Mouse (Mus musculus) lung, postnatal 10 days (tissue): ENCODE results near the gene Grn.

Experiments
- DNase-seq: peaks from one replicate; pipeline ENCODE4 v3.0.0; 2021

The Grn gene

GRCm38 (mm10) chr11:102443740-102444139 is 13.6 kb downstream of the Grn start:
- no peak for DNase-seq

- DNase-seq, result no peak
Measured at GRCm38 (mm10) chr11:102444321-102444720, 14.2 kb downstream of the Grn start.

GRCm38 (mm10) chr11:102444781-102445180 is 14.7 kb downstream of the Grn start:
- no peak for DNase-seq

- DNase-seq, result peak; percentile 81
Measured at GRCm38 (mm10) chr11:102445264-102445890, 15.3 kb downstream of the Grn start.

DNA sequence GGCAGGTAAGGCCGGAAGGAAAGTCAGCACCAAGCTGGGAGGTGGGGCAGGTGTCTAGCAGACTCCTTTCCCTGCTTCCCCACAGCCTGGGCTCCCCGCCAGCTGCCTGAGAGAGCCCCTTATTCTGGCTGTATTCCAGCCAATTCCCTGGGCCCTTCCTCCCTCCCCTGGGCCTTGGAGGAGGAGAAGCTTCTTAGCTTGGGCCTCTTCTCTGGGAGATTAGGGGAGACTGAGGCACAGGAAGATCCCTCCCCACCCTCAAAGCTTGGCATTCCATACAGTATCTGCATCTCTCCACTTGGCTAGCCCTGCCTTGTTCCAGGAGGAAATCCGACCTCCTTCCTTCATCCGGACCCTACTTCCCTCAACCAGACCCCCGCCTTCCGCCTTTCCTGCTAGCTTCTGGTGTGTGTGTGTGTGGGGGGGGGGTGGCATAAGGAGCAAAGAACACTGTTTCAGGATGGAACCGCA is 15.8 kb downstream of the Grn start:
- peak; percentile 74 for DNase-seq

GRCm38 (mm10) chr11:102446581-102447461 is 16.7 kb downstream of the Grn start:
- peak; percentile 50 for DNase-seq

DNA sequence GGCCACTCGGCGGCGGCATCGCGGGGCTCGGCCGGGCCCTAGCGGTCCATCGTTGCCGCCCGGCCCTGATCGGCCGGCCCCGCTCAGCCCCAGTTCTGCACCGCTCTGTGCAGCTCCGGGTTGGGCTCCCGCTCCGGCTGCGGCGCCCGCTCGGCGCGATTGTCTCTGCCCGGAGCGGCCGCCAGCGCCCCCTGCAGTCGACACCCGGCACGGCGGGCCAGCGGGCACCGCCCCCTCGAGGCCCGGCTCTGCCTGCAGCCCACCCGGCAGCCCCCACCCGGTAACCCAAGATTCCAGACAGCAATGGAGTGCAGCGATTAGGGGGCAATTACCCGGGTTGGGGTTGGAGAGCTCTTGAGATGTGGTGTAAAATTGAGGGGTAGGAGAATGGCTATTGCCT is 17.4 kb downstream of the Grn start, which contains the start of gene Fam171a2:
Gene Fam171a2 (minus strand): TSS at position 186 of the 400 bp plus-strand sequence.
- DNase-seq, result peak; percentile 88

- DNase-seq, result no peak
Measured at GRCm38 (mm10) chr11:102448327-102448726, 18.2 kb downstream of the Grn start.

DNA sequence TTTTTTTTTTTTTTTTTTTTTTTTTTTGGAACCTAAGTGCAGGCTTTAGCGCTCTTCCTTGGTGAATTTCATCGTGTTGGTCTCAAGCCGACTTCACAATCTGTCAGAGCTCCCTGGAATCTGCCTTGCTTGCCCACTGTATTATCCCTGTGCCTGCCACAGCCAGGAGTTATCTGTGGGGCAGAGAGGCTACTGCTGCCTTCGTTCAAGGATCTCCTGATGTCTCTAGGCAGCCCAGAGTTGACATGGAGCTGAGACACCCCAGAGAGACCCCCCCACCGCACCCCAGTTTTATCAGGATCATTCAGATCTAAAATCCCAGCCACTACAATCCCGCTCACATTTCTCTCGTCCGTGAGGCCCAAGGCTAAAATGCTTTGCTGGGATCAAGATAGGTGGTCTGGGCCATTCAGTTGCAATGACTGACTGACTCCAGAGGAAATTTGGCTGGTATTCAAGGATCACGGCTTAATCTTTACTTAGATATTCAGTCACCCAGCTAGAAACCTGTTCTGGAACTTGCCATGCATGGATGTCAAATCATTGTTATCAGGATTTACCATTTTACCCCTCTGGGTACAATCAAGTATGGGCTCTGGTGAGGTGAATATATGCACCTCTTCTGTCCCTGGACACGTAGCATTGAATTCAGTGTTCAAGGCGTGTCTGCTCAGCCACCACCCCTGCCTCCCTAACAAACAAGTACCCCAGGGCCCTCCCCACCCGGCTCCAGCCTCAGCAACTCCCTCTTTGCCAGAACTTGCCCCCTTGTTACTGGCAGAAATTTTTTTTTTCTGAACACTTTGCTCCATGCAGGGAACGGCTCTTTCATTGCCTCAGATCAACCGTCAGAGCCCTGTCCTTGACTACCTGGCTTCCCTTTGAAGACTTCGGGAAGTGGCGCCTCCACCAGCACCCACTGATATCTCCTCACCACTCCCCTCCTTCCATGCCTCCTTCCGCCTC is 19.2 kb downstream of the Grn start:
- DNase-seq, result no peak

- no peak for DNase-seq
Measured at GRCm38 (mm10) chr11:102453131-102453530, 23.0 kb downstream of the Grn start.

DNA sequence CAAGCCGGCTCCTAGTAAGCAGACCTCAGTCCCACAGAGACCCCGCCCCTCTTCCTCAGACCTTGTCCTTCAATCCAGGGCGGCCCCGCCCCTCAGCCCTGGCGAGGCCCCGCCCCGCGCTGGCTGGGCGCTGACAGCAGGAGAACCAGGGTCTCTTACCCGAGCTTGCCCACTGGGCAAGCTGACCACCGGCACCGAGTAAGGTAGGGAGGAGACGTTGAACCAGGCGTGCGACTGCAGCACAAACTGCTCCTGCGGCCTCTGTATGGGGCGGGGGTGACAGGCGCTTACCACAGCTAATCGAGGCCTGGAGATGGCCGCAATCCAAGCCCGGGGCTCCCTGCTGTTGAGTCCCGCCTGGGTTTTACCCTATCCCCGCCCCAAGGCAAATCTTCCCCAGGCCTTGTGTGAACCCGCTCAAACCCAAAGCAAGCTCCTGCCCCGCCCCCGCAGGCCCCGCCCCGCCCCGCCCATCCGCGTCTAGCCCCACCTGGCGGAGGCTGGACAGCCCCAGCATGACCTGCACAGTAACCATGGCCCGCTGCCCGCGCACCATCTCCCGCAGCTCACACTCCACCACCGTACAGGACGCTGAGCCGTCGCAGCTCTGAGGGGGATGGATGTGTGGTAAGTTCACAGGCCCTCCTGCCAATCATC is 25.8 kb downstream of the Grn start:
- DNase-seq, result peak; percentile 90

DNA sequence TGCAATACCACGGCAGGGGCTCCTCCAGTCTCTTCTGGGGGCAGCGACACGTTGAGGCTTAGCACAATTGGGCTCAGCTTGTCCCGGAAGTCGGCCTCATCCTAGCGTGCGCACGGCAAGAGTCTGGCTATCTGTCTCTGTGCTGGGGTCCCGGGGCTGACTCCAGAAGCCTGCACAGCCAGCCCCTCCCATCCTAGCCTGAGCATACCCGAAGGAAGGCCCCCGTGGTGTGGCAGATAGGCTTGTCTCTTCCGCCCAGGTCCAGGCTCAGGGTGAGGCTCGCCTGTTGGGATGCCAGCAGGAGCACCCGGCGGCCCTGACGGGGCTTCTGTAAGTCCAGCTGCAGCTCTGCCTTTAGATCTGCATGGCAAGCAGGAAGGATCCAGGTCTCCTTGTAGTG is 30.4 kb downstream of the Grn start:
- no peak for DNase-seq

DNA sequence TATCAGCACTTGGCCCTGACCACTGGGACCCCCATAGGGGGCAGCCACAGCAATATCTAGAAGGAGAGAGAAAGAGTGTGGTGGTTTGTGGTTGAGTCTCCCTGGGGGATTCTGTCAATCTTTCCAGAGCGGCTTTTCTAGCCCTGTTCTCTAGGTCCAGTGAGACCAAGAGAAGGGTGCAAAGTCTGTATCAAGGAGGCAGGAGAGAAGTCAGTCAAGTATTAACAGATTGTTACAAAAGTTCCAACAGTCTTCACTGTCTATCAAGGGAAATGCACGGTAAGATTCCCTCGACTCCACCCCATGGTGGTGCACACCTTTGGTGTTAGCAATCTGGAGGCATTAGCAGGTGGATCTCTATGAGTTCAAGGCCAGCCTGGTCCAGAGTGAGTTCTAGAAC is 31.6 kb downstream of the Grn start:
- DNase-seq, result no peak

- no peak for DNase-seq
Measured at GRCm38 (mm10) chr11:102464901-102465300, 34.8 kb downstream of the Grn start.

- DNase-seq, result peak; percentile 76
Measured at GRCm38 (mm10) chr11:102465713-102466436, 35.8 kb downstream of the Grn start.

DNA sequence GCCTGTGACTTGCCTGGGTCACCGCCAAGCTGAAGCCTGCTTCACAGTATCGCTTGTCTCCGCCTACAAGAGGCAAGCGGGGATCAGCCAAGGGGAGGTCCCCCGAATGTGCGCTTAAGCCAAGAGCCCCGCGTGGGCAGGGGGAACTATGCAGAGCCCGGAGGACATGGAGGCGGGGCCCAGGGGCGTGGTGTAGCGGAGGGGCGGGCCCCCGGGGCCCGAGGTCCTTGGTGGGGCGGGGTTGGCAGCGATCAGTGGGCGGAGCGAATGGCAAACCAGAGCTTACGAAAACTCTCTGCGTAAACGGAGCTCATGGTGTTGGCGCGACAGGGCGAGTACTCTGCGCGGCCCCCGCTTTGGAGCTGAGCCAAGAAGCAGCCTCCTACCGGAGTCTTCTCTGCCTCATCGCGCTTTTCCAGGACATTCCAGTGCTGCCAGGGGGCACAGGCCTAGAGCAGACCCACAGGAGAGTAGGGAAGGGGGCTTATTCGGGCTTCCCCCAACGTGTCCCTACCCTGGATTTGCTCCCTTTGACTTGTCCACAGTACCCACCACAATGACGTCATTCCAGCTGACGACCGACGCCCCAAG is 37.0 kb downstream of the Grn start:
- DNase-seq, result peak; percentile 99

DNA sequence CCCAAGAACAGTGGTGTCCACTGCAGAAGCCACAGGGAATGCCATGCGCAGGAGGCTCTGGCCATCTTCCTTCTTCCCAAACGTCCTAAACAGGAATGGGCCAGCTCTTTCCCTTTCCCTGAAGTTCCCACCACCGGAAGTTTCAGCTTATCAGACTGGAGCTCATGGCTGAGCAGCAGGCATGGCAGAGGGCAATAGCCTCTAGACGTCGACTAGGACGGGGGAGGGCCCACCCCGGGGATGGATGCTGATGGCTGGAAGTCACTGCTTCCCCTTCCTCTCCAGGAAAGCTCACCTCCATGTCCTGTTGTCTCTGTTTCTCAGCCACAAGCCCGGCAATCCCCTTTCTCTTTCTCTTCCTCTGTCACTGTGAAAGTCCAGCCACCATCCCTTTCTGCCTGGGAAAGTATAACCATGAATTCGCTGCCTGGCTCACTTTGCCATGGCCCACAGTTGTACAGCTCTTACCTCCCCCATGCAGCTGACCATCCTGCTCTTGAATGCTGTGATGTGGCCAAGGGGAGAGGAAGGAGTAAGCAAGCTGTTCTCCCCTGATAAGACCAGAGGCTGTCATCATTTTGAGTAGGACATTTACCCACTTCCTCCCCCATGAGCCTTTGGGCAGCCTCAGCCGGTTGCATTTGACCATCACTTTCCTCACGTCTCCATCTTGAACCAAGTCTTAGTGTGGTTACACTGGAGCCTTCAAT is 39.7 kb downstream of the Grn start, which contains the start of gene Itga2b:
Gene Itga2b (minus strand): TSS at position 475 of the 710 bp plus-strand sequence.
- no peak for DNase-seq

GRCm38 (mm10) chr11:102475027-102475426 is 44.9 kb downstream of the Grn start:
- DNase-seq, result no peak

DNA sequence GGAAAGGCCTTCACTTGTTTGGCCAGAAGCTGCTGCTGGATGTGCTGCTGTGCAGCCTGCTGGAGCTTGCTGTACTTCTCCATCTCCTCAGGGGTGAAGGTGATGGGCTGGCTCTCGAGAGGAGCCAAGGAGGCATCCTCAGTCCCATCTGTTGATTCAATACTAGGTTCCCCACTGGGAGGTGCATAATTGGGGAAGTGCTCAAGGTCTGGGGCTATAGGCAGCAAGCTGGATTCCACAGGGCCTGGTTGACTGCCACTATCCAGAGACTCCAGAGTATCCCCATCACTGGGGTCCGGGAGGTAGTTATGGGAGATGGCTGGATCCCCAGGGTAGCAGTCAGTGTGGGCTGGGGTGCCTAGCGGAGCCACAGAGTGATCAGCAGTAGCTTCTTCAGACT is 48.6 kb downstream of the Grn start:
- no peak for DNase-seq

DNA sequence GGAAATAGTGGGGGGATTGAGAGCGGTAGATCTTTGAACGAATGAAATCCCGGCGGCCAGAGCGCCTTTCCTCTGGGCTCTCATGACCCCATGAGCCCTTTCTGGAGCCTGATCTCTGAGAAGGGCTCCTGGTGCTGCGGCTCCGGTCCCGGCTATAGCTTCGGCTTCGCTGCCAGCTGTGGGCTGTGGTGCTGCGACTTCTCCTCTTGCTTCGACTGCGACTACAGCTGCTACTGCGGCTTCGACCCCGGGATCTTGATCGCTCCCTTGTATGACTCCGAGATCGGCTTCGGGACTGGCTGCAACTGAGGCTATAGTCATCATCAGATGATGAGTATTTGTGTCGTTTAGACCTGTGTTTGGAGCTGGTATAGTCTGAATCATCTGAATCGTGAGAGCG is 49.5 kb downstream of the Grn start:
- no peak for DNase-seq
